Mouse (Mus musculus): Measurements from ENCODE around the gene Rcc2.

- TF ChIP-seq EP300 (IDR thresholded peaks at IDR 0.05; ENCODE audit: low read depth) (no peak), CTCF (IDR thresholded peaks at IDR 0.05; ENCODE audit: low read depth) (no peak)
Measured at GRCm38 (mm10) chr4:140688826-140689425, 11.4 kb upstream of the Rcc2 start.
